Mouse (Mus musculus) embryonic fibroblast, embryonic 13.5 days (primary cell): ENCODE measurements around the gene Erbb4. TPM values are rescaled to one million over a fixed set of nuclear protein-coding genes. Genes with fewer than 3 reads are reported as not detected.

ENCODE experiments used
- H3K27ac ChIP-seq: 2 replicates; pipeline ENCODE4 v1.5.1; 2012; ENCODE audit warnings: low read length, control low read depth, inconsistent platforms; ENCODE audit not compliant: insufficient read depth
- H3K4me1 ChIP-seq: 2 replicates; pipeline ENCODE4 v1.6.1; 2011; ENCODE audit warnings: low read length; ENCODE audit not compliant: control insufficient read depth, insufficient read depth
- H3K4me3 ChIP-seq: 2 replicates; pipeline ENCODE4 v1.5.1; 2011; ENCODE audit warnings: mild to moderate bottlenecking, control low read depth, low read length; ENCODE audit not compliant: insufficient read depth
- CTCF ChIP-seq: IDR thresholded peaks from 2 replicates; pipeline ENCODE4 v1.5.1; 2011; ENCODE audit warnings: mild to moderate bottlenecking, control low read depth, low read length, moderate library complexity, borderline replicate concordance; ENCODE audit not compliant: insufficient read depth
- POLR2A ChIP-seq: IDR thresholded peaks from 2 replicates; pipeline ENCODE4 v1.6.1; 2011; ENCODE audit warnings: low read depth, mild to moderate bottlenecking, control low read depth, low read length, moderate library complexity
- polyA plus RNA-seq: library from polyadenylated mRNA; stranded (reverse); fragments of >200 nt; gene quantifications from 2 replicates; pipeline ENCODE4 v1.2.4, GENCODE M21; 2011; ENCODE audit warnings: low read depth; ENCODE audit not compliant: missing spikeins, insufficient read length

The Erbb4 gene
- polyA plus RNA-seq, 1 experiment = 0.26 TPM

GRCm38 (mm10) chr1:68371531-68371930 lies 736.3 kb downstream of the Erbb4 start:
- no peaks in the 10 kb centered on the region for H3K4me1 ChIP-seq
- H3K27ac ChIP-seq = no peak overlapping the region
- no peak for TF ChIP-seq POLR2A
- TF ChIP-seq CTCF = no peak
- no peak overlapping the region for H3K4me3 ChIP-seq

GRCm38 (mm10) chr1:68333714-68334113 lies 774.1 kb downstream of the Erbb4 start:
- Histone ChIP-seq H3K27ac (no peak overlapping the region), H3K4me3 (no peak overlapping the region), H3K4me1 (no peaks in the 10 kb centered on the region)
- no peak for TF ChIP-seq POLR2A
- TF ChIP-seq CTCF = no peak

GRCm38 (mm10) chr1:68305813-68306212 lies 802.0 kb downstream of the Erbb4 start:
- no peak overlapping the region for H3K4me3 ChIP-seq
- no peak overlapping the region for H3K27ac ChIP-seq
- H3K4me1 ChIP-seq = no peaks in the 10 kb centered on the region
- TF ChIP-seq POLR2A = no peak
- no peak for TF ChIP-seq CTCF

- Histone ChIP-seq H3K27ac (no peak overlapping the region), H3K4me1 (no peaks in the 10 kb centered on the region), H3K4me3 (no peak overlapping the region)
- TF ChIP-seq POLR2A (no peak), CTCF (no peak)
Observed at GRCm38 (mm10) chr1:68284443-68284842, 823.4 kb downstream of the Erbb4 start.

GRCm38 (mm10) chr1:68275819-68276218 lies 832.0 kb downstream of the Erbb4 start:
- TF ChIP-seq POLR2A (no peak), CTCF (no peak)
- no peaks in the 10 kb centered on the region for H3K4me1 ChIP-seq
- H3K4me3 ChIP-seq = no peak overlapping the region
- H3K27ac ChIP-seq = no peak overlapping the region

- no peak for TF ChIP-seq POLR2A
- no peak for TF ChIP-seq CTCF
- H3K27ac ChIP-seq = no peak overlapping the region
- no peaks in the 10 kb centered on the region for H3K4me1 ChIP-seq
- no peak overlapping the region for H3K4me3 ChIP-seq
Observed at GRCm38 (mm10) chr1:68178580-68178979, 929.3 kb downstream of the Erbb4 start.

GRCm38 (mm10) chr1:68155253-68155652 lies 952.6 kb downstream of the Erbb4 start:
- no peak overlapping the region for H3K4me3 ChIP-seq
- no peak overlapping the region for H3K27ac ChIP-seq
- TF ChIP-seq POLR2A (no peak), CTCF (no peak)
- no peaks in the 10 kb centered on the region for H3K4me1 ChIP-seq

- H3K4me1 ChIP-seq = no peaks in the 10 kb centered on the region
- no peak for TF ChIP-seq POLR2A
- no peak for TF ChIP-seq CTCF
- no peak overlapping the region for H3K4me3 ChIP-seq
- no peak overlapping the region for H3K27ac ChIP-seq
Observed at GRCm38 (mm10) chr1:68150572-68150971, 957.3 kb downstream of the Erbb4 start.

- no peak overlapping the region for H3K4me3 ChIP-seq
- no peak overlapping the region for H3K27ac ChIP-seq
- no peak for TF ChIP-seq CTCF
- TF ChIP-seq POLR2A = no peak
- H3K4me1 ChIP-seq = no peaks in the 10 kb centered on the region
Observed at GRCm38 (mm10) chr1:68142562-68143350, 965.1 kb downstream of the Erbb4 start.

- no peak overlapping the region for H3K4me3 ChIP-seq
- TF ChIP-seq CTCF (no peak), POLR2A (no peak)
- H3K4me1 ChIP-seq = no peaks in the 10 kb centered on the region
- no peak overlapping the region for H3K27ac ChIP-seq
Observed at GRCm38 (mm10) chr1:68134943-68135342, 972.9 kb downstream of the Erbb4 start.

GRCm38 (mm10) chr1:68134450-68134849 lies 973.4 kb downstream of the Erbb4 start:
- no peaks in the 10 kb centered on the region for H3K4me1 ChIP-seq
- TF ChIP-seq CTCF = no peak
- TF ChIP-seq POLR2A = no peak
- H3K4me3 ChIP-seq = no peak overlapping the region
- H3K27ac ChIP-seq = no peak overlapping the region
